Mouse (Mus musculus): ENCODE measurements around the gene Nppb. TPM values are rescaled to one million over a fixed set of nuclear protein-coding genes. Genes with fewer than 3 reads are reported as not detected.

The Nppb gene
- polyA plus RNA-seq (2015; fragmentation: Nextera tagmentation; extraction: Ambion mirVana), result 1.6 and 3.8 TPM in 2 replicates

GRCm38 (mm10) chr4:147985205-147986132, at the start of gene Nppb:
Gene Nppb, plus strand, starts transcription at chr4:147985788.
- no peak within 1 kb of the TSS for H3K27ac ChIP-seq
- H3K36me3 ChIP-seq, result no peaks in the 10 kb centered on the region
- H3K9ac ChIP-seq, result no peak within 1 kb of the TSS
- no peaks in the 10 kb centered on the region for H3K4me1 ChIP-seq
- 26% methylated on average over 20 of the region's 20 CpGs for WGBS
- H3K27me3 ChIP-seq, result no peaks in the 10 kb centered on the region
- ATAC-seq (ENCODE audit: borderline replicate concordance, extremely low read depth, low FRiP score, low TSS enrichment), result peak; percentile 31; the same call in 1 of the 2 replicates
- H3K4me2 ChIP-seq, result no peak within 1 kb of the TSS
- no peak within 1 kb of the TSS for H3K4me3 ChIP-seq
- no peaks in the 10 kb centered on the region for H3K9me3 ChIP-seq

- peaks cover 32% of the 10 kb centered on the region for H3K4me1 ChIP-seq
- H3K36me3 ChIP-seq, result no peaks in the 10 kb centered on the region
- H3K9me3 ChIP-seq, result no peaks in the 10 kb centered on the region
- H3K9ac ChIP-seq, result peak overlapping the region; percentile 72
- peak overlapping the region; percentile 56 for H3K4me3 ChIP-seq
- WGBS, result 14% methylated on average over 9 of the region's 9 CpGs
- peak overlapping the region; percentile 75 for H3K4me2 ChIP-seq
- no peak for ATAC-seq (ENCODE audit: borderline replicate concordance, extremely low read depth, low FRiP score, low TSS enrichment)
- no peaks in the 10 kb centered on the region for H3K27me3 ChIP-seq
- H3K27ac ChIP-seq, result peak overlapping the region; percentile 56; the same call in 1 of the 2 replicates
These were observed 49.7 kb upstream of the Nppb start for GRCm38 (mm10) chr4:147935904-147936303.

GRCm38 (mm10) chr4:147936331-147936954, 49.1 kb upstream of the Nppb start, which contains the start of gene Plod1:
Gene Plod1, minus strand, starts transcription at chr4:147936767.
- under 1% methylated on average over 46 of the region's 51 CpGs for WGBS
- H3K4me1 ChIP-seq, result peaks cover 33% of the 10 kb centered on the region
- peak; percentile 67 for ATAC-seq (ENCODE audit: borderline replicate concordance, extremely low read depth, low FRiP score, low TSS enrichment)

GRCm38 (mm10) chr4:147937021-147937420, 48.6 kb upstream of the Nppb start:
- 45% methylated on average over 3 of the region's 3 CpGs for WGBS
- peak overlapping the region; percentile 72; the same call in 1 of the 2 replicates for H3K9ac ChIP-seq
- H3K9me3 ChIP-seq, result no peaks in the 10 kb centered on the region
- peaks cover 39% of the 10 kb centered on the region for H3K4me1 ChIP-seq
- ATAC-seq (ENCODE audit: borderline replicate concordance, extremely low read depth, low FRiP score, low TSS enrichment), result no peak
- no peaks in the 10 kb centered on the region for H3K36me3 ChIP-seq
- no peak overlapping the region for H3K27ac ChIP-seq
- H3K4me2 ChIP-seq, result peak overlapping the region; percentile 75
- no peaks in the 10 kb centered on the region for H3K27me3 ChIP-seq
- peak overlapping the region; percentile 56 for H3K4me3 ChIP-seq

More at GRCm38 (mm10) chr4:147936331-147936954, 49.1 kb upstream of the Nppb start, which contains the start of gene Plod1:
- Histone ChIP-seq H3K27ac (peak within 1 kb of the TSS; percentile 56), H3K27me3 (no peaks in the 10 kb centered on the region), H3K9ac (peak within 1 kb of the TSS; percentile 72), H3K36me3 (no peaks in the 10 kb centered on the region), H3K4me3 (peak within 1 kb of the TSS; percentile 56), H3K4me2 (peak within 1 kb of the TSS; percentile 75), H3K9me3 (no peaks in the 10 kb centered on the region)

- Histone ChIP-seq H3K9me3 (no peaks in the 10 kb centered on the region), H3K4me1 (peaks cover 44% of the 10 kb centered on the region), H3K36me3 (no peaks in the 10 kb centered on the region), H3K27ac (no peak overlapping the region; the same call in 1 of the 2 replicates), H3K4me3 (no peak overlapping the region), H3K4me2 (no peak overlapping the region; the same call in 1 of the 2 replicates), H3K9ac (no peak overlapping the region), H3K27me3 (no peaks in the 10 kb centered on the region)
- ATAC-seq (ENCODE audit: borderline replicate concordance, extremely low read depth, low FRiP score, low TSS enrichment), result no peak
- 59% methylated on average over 5 of the region's 5 CpGs for WGBS
These were observed 48.1 kb upstream of the Nppb start for GRCm38 (mm10) chr4:147937486-147937885.

- 46% methylated on average over 14 of the region's 14 CpGs for WGBS
- H3K4me2 ChIP-seq, result no peak overlapping the region
- peak overlapping the region; percentile 38; the same call in 1 of the 2 replicates for H3K27ac ChIP-seq
- H3K9ac ChIP-seq, result no peak overlapping the region
- peaks cover 52% of the 10 kb centered on the region for H3K4me1 ChIP-seq
- no peaks in the 10 kb centered on the region; the same call in 1 of the 2 replicates for H3K36me3 ChIP-seq
- H3K4me3 ChIP-seq, result no peak overlapping the region
- H3K27me3 ChIP-seq, result no peaks in the 10 kb centered on the region
- ATAC-seq (ENCODE audit: borderline replicate concordance, extremely low read depth, low FRiP score, low TSS enrichment), result no peak
- H3K9me3 ChIP-seq, result no peaks in the 10 kb centered on the region
These were observed 47.2 kb upstream of the Nppb start for GRCm38 (mm10) chr4:147938148-147939096.

GRCm38 (mm10) chr4:147940111-147940510, 45.5 kb upstream of the Nppb start:
- peak overlapping the region; percentile 92 for H3K4me3 ChIP-seq
- WGBS, result 39% methylated on average over 9 of the region's 9 CpGs
- no peak for ATAC-seq (ENCODE audit: borderline replicate concordance, extremely low read depth, low FRiP score, low TSS enrichment)

GRCm38 (mm10) chr4:147940576-147941044, 45.0 kb upstream of the Nppb start, which contains the start of gene 2510039O18Rik:
Gene 2510039O18Rik, plus strand, starts transcription at chr4:147940895.
- Histone ChIP-seq H3K27me3 (no peaks in the 10 kb centered on the region), H3K4me1 (peaks cover 48% of the 10 kb centered on the region), H3K9ac (peak within 1 kb of the TSS; percentile 78), H3K9me3 (no peaks in the 10 kb centered on the region), H3K4me2 (peak within 1 kb of the TSS; percentile 97), H3K27ac (peak within 1 kb of the TSS; percentile 93), H3K36me3 (peaks cover 13% of the 10 kb centered on the region), H3K4me3 (peak within 1 kb of the TSS; percentile 92)
- peak; percentile 60 for ATAC-seq (ENCODE audit: borderline replicate concordance, extremely low read depth, low FRiP score, low TSS enrichment)
- WGBS, result under 1% methylated on average over 33 of the region's 35 CpGs

More at GRCm38 (mm10) chr4:147940111-147940510, 45.5 kb upstream of the Nppb start:
- H3K9me3 ChIP-seq, result no peaks in the 10 kb centered on the region
- H3K9ac ChIP-seq, result no peak overlapping the region
- H3K36me3 ChIP-seq, result peaks cover 8% of the 10 kb centered on the region
- peak overlapping the region; percentile 93 for H3K27ac ChIP-seq
- H3K27me3 ChIP-seq, result no peaks in the 10 kb centered on the region
- peaks cover 48% of the 10 kb centered on the region for H3K4me1 ChIP-seq
- peak overlapping the region; percentile 97 for H3K4me2 ChIP-seq

- peaks cover 45% of the 10 kb centered on the region for H3K4me1 ChIP-seq
- H3K27ac ChIP-seq, result peak overlapping the region; percentile 71
- 6% methylated on average over 78 of the region's 88 CpGs for WGBS
These were observed 44.3 kb upstream of the Nppb start for GRCm38 (mm10) chr4:147941045-147942020.

DNA sequence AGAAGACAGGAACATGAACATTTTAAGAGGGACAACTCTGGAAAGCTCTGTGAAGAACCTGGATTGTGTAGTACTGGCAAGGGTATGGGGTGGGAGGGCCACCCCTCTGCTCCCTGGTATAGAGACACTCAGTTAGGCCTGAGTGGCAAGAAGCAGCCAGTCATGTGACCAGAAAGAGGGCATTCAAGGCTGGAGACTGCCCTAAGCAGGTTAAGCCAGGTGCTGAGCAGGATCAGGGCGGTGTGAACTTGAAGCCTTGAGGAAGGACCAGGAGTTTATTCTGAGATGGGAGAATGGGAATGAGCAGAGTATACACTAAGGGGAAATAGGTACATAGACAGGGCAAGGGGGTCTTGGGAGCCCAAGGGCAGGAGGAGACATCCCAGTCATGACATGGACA, 42.6 kb upstream of the Nppb start:
- no peaks in the 10 kb centered on the region for H3K9me3 ChIP-seq
- peaks cover 45% of the 10 kb centered on the region for H3K4me1 ChIP-seq
- WGBS, result 86% methylated on average over 1 of the region's 1 CpGs
- H3K9ac ChIP-seq, result no peak overlapping the region
- no peak for ATAC-seq (ENCODE audit: borderline replicate concordance, extremely low read depth, low FRiP score, low TSS enrichment)
- H3K36me3 ChIP-seq, result peaks cover 36% of the 10 kb centered on the region
- H3K27me3 ChIP-seq, result no peaks in the 10 kb centered on the region
- H3K4me3 ChIP-seq, result no peak overlapping the region
- peak overlapping the region; percentile 97 for H3K4me2 ChIP-seq
- no peak overlapping the region for H3K27ac ChIP-seq

More at GRCm38 (mm10) chr4:147941045-147942020, 44.3 kb upstream of the Nppb start:
- Histone ChIP-seq H3K36me3 (peaks cover 20% of the 10 kb centered on the region), H3K4me2 (peak overlapping the region; percentile 97), H3K4me3 (peak overlapping the region; percentile 92), H3K27me3 (no peaks in the 10 kb centered on the region), H3K9me3 (no peaks in the 10 kb centered on the region), H3K9ac (peak overlapping the region; percentile 78)
- peak; percentile 66 for ATAC-seq (ENCODE audit: borderline replicate concordance, extremely low read depth, low FRiP score, low TSS enrichment)
